Mouse (Mus musculus) embryonic stem cell, embryonic (primary cell): Measurements from ENCODE around the gene Mfsd10.

Source experiments
- CTCF ChIA-PET, 4 experiments: fragments of 300-600 bp in 2 of 4; fragments of 350-600 bp in 2 of 4; sonication (Branson Sonifier 250); formaldehyde crosslinking; loops; one replicate each; lab custom pipeline; 2022; ENCODE audit warnings: inconsistent platforms in 2 of 4; lab: Charles Lee
- POLR2A ChIA-PET, 4 experiments: fragments of 300-600 bp in 2 of 4; fragments of 350-600 bp in 2 of 4; sonication (Branson Sonifier 250); formaldehyde crosslinking; loops; one replicate each; lab custom pipeline; 2022; ENCODE audit warnings: antibody characterized with exemption in 4 of 4, inconsistent platforms in 1 of 4; lab: Charles Lee

Mfsd10 gene

GRCm38 (mm10) chr5:34636481-34637287, at the start of gene Mfsd10:
Gene Mfsd10, minus strand, starts transcription at chr5:34637212.
- ChIA-PET CTCF (interaction anchor here (0.6 to 4.6 kb wide), 30 partner anchors 9 to 429 kb away, joined by 3 to 41 read pairs (median 4); partner anchors contain the start of genes Grk4 (in 3 of the 4), Nop14 (in 3 of the 4), Tnip2 (in 2 of the 4) and Add1 (in 1 of the 4)), POLR2A (interaction anchor here (0.6 to 11.9 kb wide), 118 partner anchors 9 to 985 kb away, joined by 3 to 197 read pairs (median 6); partner anchors contain the start of genes Grk4 (in 4 of the 4), Nop14 (in 4 of the 4), Add1 (in 3 of the 4) and Rnf4 (in 3 of the 4))

- POLR2A ChIA-PET = interaction anchor here in 2 of 4 experiments (0.6 to 0.7 kb wide), 2 partner anchors 10 to 166 kb away, joined by 3 to 6 read pairs; partner anchors contain the start of genes Grk4 (in 1 of the 2) and Nop14 (in 1 of the 2)
- CTCF ChIA-PET = no interaction called here
Observed at GRCm38 (mm10) chr5:34670280-34670679, 33.3 kb upstream of the Mfsd10 start.

- CTCF ChIA-PET = interaction anchor here (0.5 to 2.2 kb wide), 11 partner anchors 9 to 1524 kb away, joined by 3 to 17 read pairs (median 3); partner anchors contain the start of genes Grk4 (in 4 of the 4), Nop14 (in 4 of the 4) and Rgs12 (in 1 of the 4)
- POLR2A ChIA-PET = interaction anchor here in 3 of 4 experiments (0.6 to 2.4 kb wide), 3 partner anchors 9 to 156 kb away, joined by 3 to 20 read pairs (median 4); partner anchors contain the start of genes Grk4 (in 2 of the 3), Nop14 (in 2 of the 3) and Tnip2 (in 1 of the 3)
Observed at GRCm38 (mm10) chr5:34669493-34669892, 32.5 kb upstream of the Mfsd10 start.

- ChIA-PET CTCF (no interaction called here), POLR2A (interaction anchor here in 1 of 4 experiments (0.5 to 2.2 kb wide), 4 partner anchors 27 to 734 kb away, joined by 3 to 7 read pairs (median 3); partner anchors contain the start of gene Mfsd10)
Observed at GRCm38 (mm10) chr5:34663231-34663630, 26.2 kb upstream of the Mfsd10 start.

- ChIA-PET POLR2A (interaction anchor here in 3 of 4 experiments (0.6 to 6.9 kb wide), 4 partner anchors 24 to 148 kb away, joined by 3 to 197 read pairs (median 32); partner anchors contain the start of genes Htt (in 1 of the 3), Mfsd10 (in 1 of the 3) and Tnip2 (in 1 of the 3)), CTCF (no interaction called here)
Observed at GRCm38 (mm10) chr5:34661909-34662308, 24.9 kb upstream of the Mfsd10 start.

- POLR2A ChIA-PET = interaction anchor here (0.5 to 6.9 kb wide), 167 partner anchors 8 to 1325 kb away, joined by 3 to 197 read pairs (median 4); partner anchors contain the start of genes Mfsd10 (in 4 of the 4), Tnip2 (in 4 of the 4), Add1 (in 3 of the 4) and Fam193a (in 3 of the 4)
- CTCF ChIA-PET = interaction anchor here (0.6 to 3.1 kb wide), 52 partner anchors 8 to 879 kb away, joined by 3 to 38 read pairs (median 4); partner anchors contain the start of genes Tnip2 (in 4 of the 4), Mfsd10 (in 3 of the 4), Add1 (in 1 of the 4) and Htt (in 1 of the 4)
Observed at GRCm38 (mm10) chr5:34660591-34661130, 23.6 kb upstream of the Mfsd10 start.

- POLR2A ChIA-PET = interaction anchor here (0.5 to 6.9 kb wide), 196 partner anchors 9 to 1325 kb away, joined by 3 to 197 read pairs (median 4); partner anchors contain the start of genes Mfsd10 (in 4 of the 4), Tnip2 (in 4 of the 4), Add1 (in 3 of the 4) and Fam193a (in 3 of the 4)
- CTCF ChIA-PET = interaction anchor here (0.6 to 3.1 kb wide), 62 partner anchors 9 to 878 kb away, joined by 3 to 38 read pairs (median 4); partner anchors contain the start of genes Tnip2 (in 4 of the 4), Mfsd10 (in 3 of the 4), Fam193a (in 2 of the 4) and Add1 (in 1 of the 4)
Observed at GRCm38 (mm10) chr5:34659686-34660590, 22.9 kb upstream of the Mfsd10 start, which contains the start of the genes Nop14 and Grk4. Gene Nop14, minus strand, starts transcription at chr5:34660148. Gene Grk4, plus strand, starts transcription at chr5:34660379.

- ChIA-PET CTCF (interaction anchor here in 2 of 4 experiments (0.7 kb wide), 2 partner anchors 10 kb away, joined by 3 to 5 read pairs; no protein-coding TSS in a partner anchor), POLR2A (interaction anchor here in 2 of 4 experiments (0.7 to 6.9 kb wide), 5 partner anchors 8 to 814 kb away, joined by 5 to 197 read pairs (median 45); partner anchors contain the start of genes Mfsd10 (in 2 of the 2) and Tnip2 (in 1 of the 2))
Observed at GRCm38 (mm10) chr5:34657556-34657955, 20.5 kb upstream of the Mfsd10 start.

- ChIA-PET CTCF (interaction anchor here in 2 of 4 experiments (0.6 to 1.4 kb wide), 2 partner anchors 12 to 1750 kb away, joined by 3 to 5 read pairs; no protein-coding TSS in a partner anchor), POLR2A (interaction anchor here in 2 of 4 experiments (0.6 to 11.5 kb wide), 5 partner anchors 11 to 215 kb away, joined by 3 to 173 read pairs (median 8); partner anchors contain the start of gene Mfsd10 (in 2 of the 2))
Observed at GRCm38 (mm10) chr5:34654881-34655280, 17.9 kb upstream of the Mfsd10 start.

GRCm38 (mm10) chr5:34652961-34653360, 15.9 kb upstream of the Mfsd10 start:
- POLR2A ChIA-PET = interaction anchor here in 2 of 4 experiments (0.5 to 11.5 kb wide), 7 partner anchors 9 to 584 kb away, joined by 3 to 173 read pairs (median 4); partner anchors contain the start of gene Mfsd10 (in 2 of the 2)
- CTCF ChIA-PET = interaction anchor here in 2 of 4 experiments (0.8 to 1.2 kb wide), 2 partner anchors 8 to 79 kb away, joined by 3 to 4 read pairs; partner anchors contain the start of gene Add1 (in 1 of the 2)

GRCm38 (mm10) chr5:34647581-34647980, 10.6 kb upstream of the Mfsd10 start:
- POLR2A ChIA-PET = interaction anchor here (0.6 to 11.5 kb wide), 18 partner anchors 10 to 311 kb away, joined by 3 to 173 read pairs (median 6); partner anchors contain the start of genes Mfsd10 (in 4 of the 4), Grk4 (in 3 of the 4), Nop14 (in 3 of the 4) and Rnf4 (in 1 of the 4)
- CTCF ChIA-PET = interaction anchor here (0.6 to 3.0 kb wide), 61 partner anchors 8 to 1664 kb away, joined by 3 to 41 read pairs (median 4); partner anchors contain the start of genes Grk4 (in 4 of the 4), Nop14 (in 4 of the 4), Mfsd10 (in 3 of the 4) and Tnip2 (in 3 of the 4)

- ChIA-PET POLR2A (interaction anchor here in 3 of 4 experiments (0.6 to 11.9 kb wide), 17 partner anchors 9 to 129 kb away, joined by 3 to 197 read pairs (median 4); partner anchors contain the start of genes Grk4 (in 3 of the 3), Nop14 (in 3 of the 3), Tnip2 (in 2 of the 3) and Add1 (in 1 of the 3)), CTCF (interaction anchor here (0.6 to 5.7 kb wide), 36 partner anchors 9 to 455 kb away, joined by 3 to 46 read pairs (median 4); partner anchors contain the start of genes Tnip2 (in 3 of the 4), Grk4 (in 2 of the 4), Nop14 (in 2 of the 4) and Mxd4 (in 1 of the 4))
Observed at GRCm38 (mm10) chr5:34642932-34643331, 5.9 kb upstream of the Mfsd10 start.

- ChIA-PET POLR2A (interaction anchor here in 3 of 4 experiments (0.6 to 11.9 kb wide), 13 partner anchors 8 to 389 kb away, joined by 3 to 197 read pairs (median 4); partner anchors contain the start of genes Grk4 (in 2 of the 3), Nop14 (in 2 of the 3), Tnip2 (in 2 of the 3) and Add1 (in 1 of the 3)), CTCF (interaction anchor here in 3 of 4 experiments (0.7 to 5.7 kb wide), 11 partner anchors 10 to 454 kb away, joined by 3 to 46 read pairs (median 5); partner anchors contain the start of genes Grk4 (in 2 of the 3), Nop14 (in 2 of the 3) and Mxd4 (in 1 of the 3))
Observed at GRCm38 (mm10) chr5:34641991-34642390, 5.0 kb upstream of the Mfsd10 start.

- ChIA-PET POLR2A (interaction anchor here (0.5 to 11.9 kb wide), 51 partner anchors 9 to 758 kb away, joined by 3 to 197 read pairs (median 10); partner anchors contain the start of genes Grk4 (in 4 of the 4), Nop14 (in 4 of the 4), Rnf4 (in 3 of the 4) and Add1 (in 2 of the 4)), CTCF (interaction anchor here (0.5 to 4.6 kb wide), 12 partner anchors 8 to 124 kb away, joined by 3 to 41 read pairs (median 8); partner anchors contain the start of genes Grk4 (in 1 of the 4), Nop14 (in 1 of the 4) and Tnip2 (in 1 of the 4))
Observed at GRCm38 (mm10) chr5:34637591-34638156, 662 bp upstream of the Mfsd10 start.
